Mouse (Mus musculus) liver, embryonic 13.5 days (tissue): ENCODE results near the gene 4930404N11Rik. TPM values are rescaled to one million over a fixed set of nuclear protein-coding genes. Genes with fewer than 3 reads are reported as not detected.

ENCODE experiments used
- ATAC-seq: fragments of 200-750 bp; cut with Nextera tagmentation; 2 replicates; pipeline ENCODE4 v1.8.0; 2017; ENCODE audit warnings: low read depth, mild to moderate bottlenecking, moderate number of reproducible peaks, moderate library complexity
- DNase-seq: peaks from one replicate; pipeline ENCODE4 v3.0.0; 2022
- H3K27ac ChIP-seq: fragments of 300-500 bp; sonication (generic); 2 replicates; pipeline ENCODE4 v1.5.1; 2015; ENCODE audit warnings: moderate library complexity, mild to moderate bottlenecking, inconsistent platforms
- H3K27me3 ChIP-seq: fragments of 300-500 bp; sonication (generic); 2 replicates; pipeline ENCODE4 v1.6.1; 2015; ENCODE audit warnings: mild to moderate bottlenecking, inconsistent platforms
- H3K36me3 ChIP-seq: fragments of 300-500 bp; sonication (generic); 2 replicates; pipeline ENCODE4 v1.6.1; 2015; ENCODE audit warnings: mild to moderate bottlenecking, inconsistent platforms
- H3K4me1 ChIP-seq: fragments of 300-500 bp; sonication (generic); replicated peaks from 2 replicates; pipeline ENCODE4 v1.6.1; 2015; ENCODE audit warnings: inconsistent platforms
- H3K4me2 ChIP-seq: fragments of 300-500 bp; sonication (generic); 2 replicates; pipeline ENCODE4 v1.6.1; 2015; ENCODE audit warnings: inconsistent platforms, mild to moderate bottlenecking, moderate library complexity
- H3K4me3 ChIP-seq: fragments of 300-500 bp; sonication (generic); replicated peaks from 2 replicates; pipeline ENCODE4 v1.5.1; 2015; ENCODE audit warnings: mild to moderate bottlenecking, inconsistent platforms
- H3K9ac ChIP-seq: fragments of 300-500 bp; sonication (generic); 2 replicates; pipeline ENCODE4 v1.6.1; 2015; ENCODE audit warnings: mild to moderate bottlenecking, inconsistent platforms
- H3K9me3 ChIP-seq: fragments of 300-500 bp; sonication (generic); replicated peaks from 2 replicates; pipeline ENCODE4 v1.6.1; 2016; ENCODE audit warnings: inconsistent platforms
- whole genome bisulfite sequencing: fragments of 180-500 bp; shearing (Covaris S2); methylation state at CpG from one replicate; pipeline ENCODE4 v1.1.7; 2015; ENCODE audit not compliant: insufficient replicate concordance; 5-methylcytosine and 5-hydroxymethylcytosine counted together
- polyA plus RNA-seq: library from polyadenylated mRNA; unstranded; fragments of >200 nt; fragmentation: Nextera tagmentation; extraction: Ambion mirVana; gene quantifications from 2 replicates; pipeline ENCODE4 v1.2.1, GENCODE M21; 2015

4930404N11Rik gene
- polyA plus RNA-seq, 1 experiment from 2014 or later = 1.2 TPM

DNA sequence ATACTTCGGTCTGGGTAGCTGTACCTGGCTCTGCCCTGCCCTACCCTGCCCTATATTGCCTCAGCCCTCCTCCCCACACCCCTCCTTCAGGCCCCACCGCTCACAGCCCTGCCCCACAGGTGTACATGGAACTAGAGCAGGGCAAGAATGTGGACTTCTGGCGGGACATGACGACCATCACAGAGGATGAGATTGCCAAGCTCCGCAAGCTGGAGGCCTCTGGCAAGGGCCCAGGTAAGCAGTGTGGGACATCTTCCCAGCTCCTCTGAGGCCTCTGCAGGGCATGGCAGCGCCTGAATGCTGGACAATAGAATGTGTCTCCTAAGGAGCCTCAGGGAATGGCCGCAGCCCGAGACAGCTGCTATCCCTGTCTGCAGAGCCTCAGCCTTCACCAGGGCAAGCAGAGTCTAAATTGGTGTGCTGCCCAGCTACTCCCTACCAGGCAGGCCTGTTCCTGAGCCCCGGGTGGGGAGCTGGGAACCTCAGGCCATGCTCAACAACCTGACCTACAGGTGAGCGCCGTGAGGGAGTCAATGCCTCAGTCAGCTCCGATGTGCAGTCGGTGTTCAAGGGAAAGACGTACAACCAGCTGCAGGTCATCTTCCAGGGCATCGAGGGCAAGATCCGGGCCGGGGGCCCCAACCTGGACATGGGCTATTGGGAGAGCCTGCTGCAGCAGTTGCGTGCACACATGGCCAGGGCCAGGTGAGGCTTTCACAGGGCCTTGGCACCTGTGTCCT lies 41.7 kb downstream of the 4930404N11Rik start:
- no peak for ATAC-seq
- H3K4me2 ChIP-seq = no peak overlapping the region
- peaks cover 63% of the 10 kb centered on the region for H3K4me1 ChIP-seq
- no peak overlapping the region for H3K27ac ChIP-seq
- H3K36me3 ChIP-seq = peaks cover 54% of the 10 kb centered on the region
- DNase-seq = no peak
- H3K27me3 ChIP-seq = no peaks in the 10 kb centered on the region
- no peak overlapping the region; the same call in 1 of the 2 replicates for H3K9ac ChIP-seq
- no peaks in the 10 kb centered on the region for H3K9me3 ChIP-seq
- 95% methylated on average over 18 of the region's 18 CpGs for WGBS
- H3K4me3 ChIP-seq = no peak overlapping the region

DNA sequence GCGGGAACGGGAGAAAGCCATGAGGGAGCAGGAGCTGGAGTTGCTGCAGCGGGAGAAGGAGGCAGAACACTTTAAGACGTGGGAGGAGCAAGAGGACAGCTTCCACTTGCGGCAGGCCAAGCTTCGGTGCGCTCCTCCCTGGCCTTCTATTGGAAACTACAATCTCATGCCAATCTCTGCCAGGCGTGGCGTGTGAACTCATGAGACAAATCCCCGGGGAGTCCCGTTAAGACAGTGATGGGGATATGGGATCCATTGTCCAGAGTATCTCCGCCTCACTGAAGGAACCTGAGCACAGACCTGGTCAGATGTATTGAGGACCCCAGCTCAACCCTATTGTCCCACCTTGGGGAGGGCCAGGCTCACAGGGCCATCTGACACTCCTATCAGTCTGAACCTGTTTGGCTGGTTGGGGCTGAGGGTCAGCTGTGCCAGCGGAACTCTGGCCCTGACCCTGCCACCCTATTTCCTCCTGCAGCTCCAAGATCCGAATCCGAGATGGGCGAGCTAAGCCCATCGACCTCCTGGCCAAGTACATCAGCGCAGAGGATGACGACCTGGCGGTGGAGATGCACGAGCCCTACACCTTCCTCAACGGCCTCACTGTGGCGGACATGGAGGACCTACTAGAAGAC lies 42.4 kb downstream of the 4930404N11Rik start:
- H3K27ac ChIP-seq = no peak overlapping the region
- no peaks in the 10 kb centered on the region for H3K9me3 ChIP-seq
- peak overlapping the region; percentile 99 for H3K4me3 ChIP-seq
- H3K9ac ChIP-seq = no peak overlapping the region; the same call in 1 of the 2 replicates
- H3K36me3 ChIP-seq = peaks cover 61% of the 10 kb centered on the region
- H3K4me1 ChIP-seq = peaks cover 64% of the 10 kb centered on the region
- 89% methylated on average over 23 of the region's 23 CpGs for WGBS
- ATAC-seq (no peak), DNase-seq (no peak)
- no peaks in the 10 kb centered on the region for H3K27me3 ChIP-seq
- no peak overlapping the region for H3K4me2 ChIP-seq

DNA sequence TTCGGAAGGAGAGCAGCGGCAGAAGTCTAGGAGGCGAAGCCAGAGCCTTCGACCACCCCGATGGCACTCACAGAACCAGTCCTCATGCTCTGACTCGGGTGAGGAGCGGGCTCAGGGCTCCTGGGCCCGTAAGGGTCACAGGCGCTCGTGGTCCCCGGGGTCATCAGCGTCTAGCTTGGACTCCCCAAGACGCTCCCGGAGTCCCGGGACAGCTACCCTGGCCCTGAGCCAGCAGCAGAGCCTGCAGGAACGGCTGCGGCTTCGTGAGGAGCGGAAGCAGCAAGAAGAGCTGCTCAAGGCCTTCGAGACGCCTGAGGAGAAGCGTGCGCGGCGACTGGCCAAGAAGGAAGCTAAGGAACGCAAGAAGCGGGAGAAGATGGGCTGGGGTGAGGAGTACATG lies 43.2 kb downstream of the 4930404N11Rik start:
- ATAC-seq (no peak), DNase-seq (no peak)
- Histone ChIP-seq H3K36me3 (peaks cover 69% of the 10 kb centered on the region), H3K9me3 (no peaks in the 10 kb centered on the region), H3K27me3 (no peaks in the 10 kb centered on the region), H3K4me3 (peak overlapping the region; percentile 99), H3K4me2 (peak overlapping the region; percentile 95), H3K27ac (peak overlapping the region; percentile 78; the same call in 1 of the 2 replicates), H3K4me1 (peaks cover 64% of the 10 kb centered on the region), H3K9ac (peak overlapping the region; percentile 97)
- WGBS = 94% methylated on average over 27 of the region's 27 CpGs

DNA sequence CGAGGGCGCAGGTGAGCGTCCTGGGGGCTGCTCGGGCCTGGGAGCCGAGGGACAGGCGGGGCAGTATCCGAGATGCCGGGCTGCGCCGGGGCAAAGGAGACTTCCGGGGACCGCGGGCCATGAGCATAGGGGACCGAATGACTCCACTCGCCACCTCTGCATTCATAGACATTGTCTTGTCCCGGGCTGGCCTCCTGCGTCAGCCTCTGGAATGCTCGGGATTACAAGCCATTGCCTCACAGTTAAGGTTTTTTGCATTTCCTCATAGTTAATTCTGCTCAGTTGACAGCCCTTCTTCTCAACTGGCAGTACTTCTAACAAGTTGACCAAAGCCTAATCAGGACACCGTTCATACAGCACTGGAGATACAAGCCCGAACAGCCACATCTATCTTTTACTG lies 44.2 kb downstream of the 4930404N11Rik start:
- Histone ChIP-seq H3K4me1 (peaks cover 64% of the 10 kb centered on the region), H3K4me2 (peak overlapping the region; percentile 95), H3K27ac (peak overlapping the region; percentile 78), H3K27me3 (no peaks in the 10 kb centered on the region), H3K9me3 (no peaks in the 10 kb centered on the region), H3K36me3 (peaks cover 59% of the 10 kb centered on the region), H3K9ac (peak overlapping the region; percentile 97), H3K4me3 (peak overlapping the region; percentile 99)
- 1% methylated on average over 20 of the region's 20 CpGs for WGBS
- ATAC-seq (no peak), DNase-seq (no peak)

DNA sequence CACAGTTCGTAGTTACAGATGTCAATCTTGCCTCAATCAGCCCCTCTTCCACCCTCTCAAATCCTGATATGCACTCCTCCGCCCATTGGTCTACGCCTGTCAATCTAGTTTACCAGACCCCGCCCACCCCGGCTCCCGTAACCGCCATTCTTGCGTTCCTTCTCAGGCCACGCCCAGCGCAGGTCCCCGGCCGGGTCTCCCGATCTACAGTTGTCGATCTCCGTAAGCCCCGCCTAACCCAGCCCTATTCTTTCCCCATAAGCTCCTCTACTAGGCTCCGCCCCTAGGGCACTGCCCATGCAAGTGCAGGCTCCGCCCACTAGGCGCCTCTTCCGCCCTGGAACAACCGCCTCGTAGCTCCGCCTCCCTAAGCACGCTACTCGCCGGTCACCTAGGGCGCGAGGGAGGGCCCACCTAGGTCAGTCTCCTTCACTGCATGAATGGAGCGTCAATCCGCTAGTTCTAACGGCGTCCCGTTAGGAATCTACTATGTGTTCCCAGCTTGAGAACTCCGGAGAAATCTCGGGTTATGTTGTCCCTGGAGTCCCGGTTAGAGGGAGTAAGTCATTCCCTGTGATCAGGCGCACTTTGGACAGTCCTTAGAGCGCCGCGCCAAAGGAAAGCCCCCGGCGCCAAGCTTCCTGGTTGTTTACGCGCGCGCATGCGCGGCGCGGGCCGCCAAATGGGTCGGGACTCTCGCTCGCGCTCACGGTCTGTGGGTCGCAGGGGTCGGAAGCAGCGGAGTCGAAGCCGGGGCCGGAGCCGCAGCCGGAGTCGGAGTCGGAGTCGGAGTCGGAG lies 44.9 kb downstream of the 4930404N11Rik start, which contains the start of gene Cactin:
Gene Cactin, plus strand, starts transcription at position 554 of the 798 bp plus-strand sequence.
- Histone ChIP-seq H3K9ac (peak within 1 kb of the TSS; percentile 97), H3K4me1 (peaks cover 64% of the 10 kb centered on the region), H3K4me2 (peak within 1 kb of the TSS; percentile 95), H3K27me3 (no peaks in the 10 kb centered on the region), H3K36me3 (peaks cover 59% of the 10 kb centered on the region), H3K27ac (peak within 1 kb of the TSS; percentile 90), H3K4me3 (peak within 1 kb of the TSS; percentile 99), H3K9me3 (no peaks in the 10 kb centered on the region)
- ATAC-seq (peak; percentile 85), DNase-seq (peak; percentile 100)
- WGBS = under 1% methylated on average over 68 of the region's 68 CpGs

DNA sequence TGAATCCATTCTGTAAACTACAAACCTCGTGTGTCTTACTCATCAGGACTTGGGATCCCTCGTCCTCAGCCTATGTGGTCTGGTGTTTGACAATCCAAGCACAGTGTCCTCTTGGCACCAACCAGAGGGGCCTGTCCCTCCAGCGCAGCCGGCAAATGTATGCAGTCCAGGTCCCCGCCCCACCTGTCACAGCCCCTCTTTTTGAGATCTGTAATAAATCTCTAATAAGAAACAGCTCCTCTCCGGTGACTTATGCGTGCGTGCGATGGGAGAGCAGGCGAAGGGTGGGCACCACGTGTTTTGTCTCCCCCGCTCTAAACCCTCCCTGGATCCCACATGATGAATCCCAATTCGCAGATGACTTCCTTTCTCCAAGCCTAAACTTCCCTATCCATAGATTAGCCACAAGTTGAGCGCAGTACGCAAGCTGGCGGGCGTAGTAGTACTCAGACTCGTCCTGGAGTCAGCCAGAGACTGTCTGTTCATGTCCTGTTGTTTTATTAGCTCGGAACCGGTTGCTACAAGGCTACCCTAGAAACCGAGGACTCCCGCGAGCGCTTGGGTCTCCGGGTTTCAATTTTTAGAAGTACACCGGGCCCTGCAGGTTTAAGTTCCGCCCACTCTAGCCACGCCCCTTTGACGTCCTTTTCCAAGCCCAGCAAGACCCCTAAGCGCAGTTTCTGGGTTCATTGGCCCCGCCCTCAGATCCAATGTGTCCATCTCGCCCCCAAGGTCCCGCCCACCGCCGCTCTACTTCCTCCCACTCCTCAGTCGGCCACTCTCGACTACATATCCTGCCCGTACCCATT lies 45.7 kb downstream of the 4930404N11Rik start:
- H3K4me2 ChIP-seq = peak overlapping the region; percentile 95
- H3K4me1 ChIP-seq = peaks cover 67% of the 10 kb centered on the region
- no peaks in the 10 kb centered on the region for H3K27me3 ChIP-seq
- peaks cover 59% of the 10 kb centered on the region for H3K36me3 ChIP-seq
- peak; percentile 96 for DNase-seq
- no peaks in the 10 kb centered on the region for H3K9me3 ChIP-seq
- H3K9ac ChIP-seq = peak overlapping the region; percentile 80
- ATAC-seq = no peak
- WGBS = under 1% methylated on average over 38 of the region's 38 CpGs
- peak overlapping the region; percentile 99 for H3K4me3 ChIP-seq
- peak overlapping the region; percentile 90 for H3K27ac ChIP-seq

DNA sequence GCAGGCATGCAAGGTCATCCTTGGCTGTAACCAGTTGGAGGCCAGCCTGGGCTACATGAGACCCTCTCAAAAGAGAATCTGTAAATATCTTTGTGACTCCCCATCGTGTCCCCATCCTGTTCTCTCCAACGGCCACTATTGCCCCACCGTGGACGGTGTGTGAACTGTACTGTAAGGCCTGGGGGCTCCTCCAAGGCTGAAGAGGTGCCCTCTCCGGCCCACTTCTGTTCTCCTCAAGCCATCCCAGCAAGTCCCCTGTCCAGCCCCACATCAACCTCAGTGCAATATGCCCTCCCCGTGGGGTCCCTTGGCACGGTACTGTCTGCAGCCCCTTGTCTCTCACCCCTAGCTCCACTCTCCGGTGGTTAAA lies 46.3 kb downstream of the 4930404N11Rik start:
- peak overlapping the region; percentile 90 for H3K27ac ChIP-seq
- DNase-seq = no peak
- H3K36me3 ChIP-seq = peaks cover 59% of the 10 kb centered on the region
- no peaks in the 10 kb centered on the region for H3K27me3 ChIP-seq
- peak overlapping the region; percentile 80 for H3K9ac ChIP-seq
- 39% methylated on average over 8 of the region's 8 CpGs for WGBS
- peak overlapping the region; percentile 95 for H3K4me2 ChIP-seq
- H3K4me3 ChIP-seq = peak overlapping the region; percentile 99
- peaks cover 67% of the 10 kb centered on the region for H3K4me1 ChIP-seq
- no peak for ATAC-seq
- no peaks in the 10 kb centered on the region for H3K9me3 ChIP-seq

DNA sequence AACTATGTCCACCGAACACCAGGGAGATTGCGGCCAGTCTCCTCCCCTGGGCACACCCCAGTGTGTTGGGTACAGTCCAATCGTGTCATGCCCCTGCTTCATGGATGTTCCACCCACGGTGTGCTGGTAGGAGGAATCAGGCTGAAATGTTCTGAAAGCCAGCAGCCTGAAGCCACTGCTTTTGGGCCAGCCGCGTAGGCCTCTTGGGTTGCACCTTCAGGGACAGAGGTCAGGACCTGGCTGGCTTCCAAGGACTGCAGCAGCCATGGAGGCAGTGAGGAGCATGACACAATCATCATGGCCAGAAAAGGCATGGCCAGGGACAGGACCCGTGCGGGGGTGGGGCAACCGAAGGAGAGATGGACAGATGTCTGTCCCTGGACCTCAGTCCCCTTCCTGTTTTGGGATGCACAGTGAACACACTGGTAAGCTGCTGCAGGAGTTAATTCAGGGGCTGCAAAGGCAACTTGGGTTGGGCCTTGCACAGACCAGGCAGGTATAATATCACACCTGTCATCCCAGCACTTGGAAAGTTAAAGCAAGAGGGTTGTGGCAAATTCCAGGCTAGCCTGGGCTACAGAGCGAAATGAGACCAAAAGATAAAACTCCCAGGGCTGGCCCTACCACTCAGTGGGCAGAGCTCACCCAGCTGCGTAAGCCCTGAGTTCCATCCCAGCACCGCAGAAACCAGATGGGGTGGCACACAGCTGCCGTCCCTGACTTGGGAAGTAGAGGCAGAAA lies 46.9 kb downstream of the 4930404N11Rik start:
- Histone ChIP-seq H3K9ac (peak overlapping the region; percentile 80), H3K4me2 (peak overlapping the region; percentile 95), H3K27ac (peak overlapping the region; percentile 90)

DNA sequence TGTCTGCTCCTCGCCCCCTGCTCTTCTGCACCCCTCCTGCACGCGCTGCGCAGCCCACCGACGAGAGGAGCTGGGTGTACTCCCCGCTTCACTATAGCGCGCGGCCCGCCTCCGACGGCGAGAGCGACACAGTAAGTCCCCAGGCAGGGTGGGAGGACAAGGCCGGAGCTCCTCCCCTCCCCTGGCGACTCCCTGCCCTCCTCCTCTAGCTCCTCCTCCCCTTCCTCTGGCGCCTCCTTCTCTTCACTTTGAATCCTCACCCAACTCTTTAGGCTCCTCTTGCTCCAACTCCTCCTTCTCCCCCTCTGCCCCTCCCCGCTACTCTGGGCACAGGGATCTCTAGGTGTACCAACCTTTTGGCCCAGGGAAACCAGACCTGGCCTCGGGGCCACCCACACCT lies 48.3 kb downstream of the 4930404N11Rik start:
- H3K27me3 ChIP-seq = no peaks in the 10 kb centered on the region
- H3K4me1 ChIP-seq = peaks cover 56% of the 10 kb centered on the region
- H3K4me2 ChIP-seq = peak overlapping the region; percentile 67
- DNase-seq (peak; percentile 60), ATAC-seq (no peak)
- H3K9me3 ChIP-seq = no peaks in the 10 kb centered on the region
- H3K4me3 ChIP-seq = peak overlapping the region; percentile 38
- peaks cover 59% of the 10 kb centered on the region for H3K36me3 ChIP-seq
- H3K27ac ChIP-seq = peak overlapping the region; percentile 53
- 14% methylated on average over 20 of the region's 20 CpGs for WGBS
- peak overlapping the region; percentile 59 for H3K9ac ChIP-seq

More for the DNA sequence above, 46.9 kb downstream of the 4930404N11Rik start:
- ATAC-seq = no peak
- WGBS = 78% methylated on average over 13 of the region's 13 CpGs
- Histone ChIP-seq H3K4me3 (peak overlapping the region; percentile 99; the same call in 1 of the 2 replicates), H3K4me1 (peaks cover 66% of the 10 kb centered on the region), H3K9me3 (no peaks in the 10 kb centered on the region), H3K27me3 (no peaks in the 10 kb centered on the region), H3K36me3 (peaks cover 59% of the 10 kb centered on the region)
- no peak for DNase-seq
